Mouse (Mus musculus) myocyte (in vitro differentiated cells): ENCODE data around the gene Lsm4. TPM values are rescaled to one million over a fixed set of nuclear protein-coding genes. Genes with fewer than 3 reads are reported as not detected.

Source experiments
- H3K27me3 ChIP-seq: one replicate; pipeline ENCODE4 v1.6.1; 2011; ENCODE audit not compliant: control insufficient read depth, insufficient read depth, insufficient read length
- H3K36me3 ChIP-seq: one replicate; pipeline ENCODE4 v1.6.1; 2011; ENCODE audit not compliant: control insufficient read depth, insufficient read depth
- H3K4me2 ChIP-seq: one replicate; pipeline ENCODE4 v1.6.1; 2011; ENCODE audit warnings: low read depth, control low read depth
- H3K4me3 ChIP-seq: one replicate; pipeline ENCODE4 v1.5.1; 2011; ENCODE audit warnings: mild to moderate bottlenecking, control low read depth, moderate library complexity
- H3K79me2 ChIP-seq: one replicate; pipeline ENCODE4 v1.6.1; 2011; ENCODE audit not compliant: control insufficient read depth, insufficient read depth
- H3ac ChIP-seq: one replicate; pipeline ENCODE4 v1.6.1; 2011; ENCODE audit not compliant: control insufficient read depth, insufficient read length
- CEBPB ChIP-seq: IDR thresholded peaks from 2 replicates; pipeline ENCODE4 v1.6.1; 2011; ENCODE audit warnings: mild to moderate bottlenecking, moderate library complexity; ENCODE audit not compliant: poor library complexity, insufficient read depth, severe bottlenecking
- E2F4 ChIP-seq: IDR thresholded peaks from one replicate; pipeline ENCODE4 v1.6.1; 2011; ENCODE audit warnings: mild to moderate bottlenecking, control low read depth, moderate library complexity; ENCODE audit not compliant: insufficient read depth
- MAX ChIP-seq: IDR thresholded peaks from one replicate; pipeline ENCODE4 v1.6.1; 2011; ENCODE audit warnings: low read depth, mild to moderate bottlenecking, control low read depth
- MYOD1 ChIP-seq, 3 experiments: IDR thresholded peaks; one replicate each; pipeline ENCODE4 v1.6.1; 2011; ENCODE audit warnings: control low read depth in 2 of 3, low read depth in 2 of 3, mild to moderate bottlenecking in 2 of 3, moderate library complexity in 1 of 3; ENCODE audit not compliant: insufficient read length in 2 of 3, control insufficient read depth in 1 of 3
- MYOG ChIP-seq, 3 experiments: IDR thresholded peaks; one replicate each; pipeline ENCODE4 v1.6.1; 2011; ENCODE audit warnings: control low read depth in 2 of 3, low read depth in 2 of 3, mild to moderate bottlenecking in 2 of 3; ENCODE audit not compliant: insufficient read length in 2 of 3, control insufficient read depth in 1 of 3, insufficient read depth in 1 of 3
- POLR2A ChIP-seq: IDR thresholded peaks from one replicate; pipeline ENCODE4 v1.6.1; 2011; ENCODE audit warnings: low read depth, mild to moderate bottlenecking, control low read depth, moderate library complexity; ENCODE audit not compliant: insufficient read length
- POLR2AphosphoS2 ChIP-seq: IDR thresholded peaks from one replicate; pipeline ENCODE4 v1.6.1; 2011; ENCODE audit warnings: low read depth, control low read depth; ENCODE audit not compliant: insufficient read length
- REST ChIP-seq: IDR thresholded peaks from one replicate; pipeline ENCODE4 v1.6.1; 2011; ENCODE audit warnings: mild to moderate bottlenecking, control low read depth, moderate library complexity; ENCODE audit not compliant: insufficient read depth, insufficient read length
- SRF ChIP-seq: IDR thresholded peaks from one replicate; pipeline ENCODE4 v1.6.1; 2011; ENCODE audit warnings: low read depth; ENCODE audit not compliant: control insufficient read depth, insufficient read length
- TCF12 ChIP-seq: IDR thresholded peaks from one replicate; pipeline ENCODE4 v1.6.1; 2011; ENCODE audit warnings: mild to moderate bottlenecking, control low read depth; ENCODE audit not compliant: poor library complexity, insufficient read depth, severe bottlenecking
- TCF3 ChIP-seq: IDR thresholded peaks from one replicate; pipeline ENCODE4 v1.6.1; 2011; ENCODE audit warnings: low read depth, control low read depth; ENCODE audit not compliant: insufficient read length
- USF1 ChIP-seq: IDR thresholded peaks from one replicate; pipeline ENCODE4 v1.6.1; 2011; ENCODE audit warnings: low read depth, mild to moderate bottlenecking, control low read depth, moderate library complexity
- polyA plus RNA-seq: library from polyadenylated mRNA; unstranded; fragments of >200 nt; fragmentation: generic; extraction: Trizol; gene quantifications from one replicate; pipeline ENCODE4 v1.2.1, GENCODE M21; 2012; ENCODE audit warnings: missing spikeins

Lsm4 gene
- polyA plus RNA-seq, 1 experiment, result 178 TPM

GRCm38 (mm10) chr8:70721601-70722000, 48.6 kb downstream of the Lsm4 start:
- no peak overlapping the region for H3ac ChIP-seq
- H3K36me3 ChIP-seq, result no peaks in the 10 kb centered on the region
- H3K4me3 ChIP-seq, result no peak overlapping the region
- no peaks in the 10 kb centered on the region for H3K27me3 ChIP-seq
- no peak for TF ChIP-seq MYOG (IDR thresholded peaks at IDR 0.05; ENCODE audit: control insufficient read depth in 1 of 3, insufficient read depth in 1 of 3, insufficient read length in 2 of 3, low read depth in 2 of 3)
- TF ChIP-seq CEBPB, result no peak
- TF ChIP-seq TCF12, result no peak
- TF ChIP-seq MYOD1 (IDR thresholded peaks at IDR 0.05; ENCODE audit: control insufficient read depth in 1 of 3, insufficient read length in 2 of 3, low read depth in 2 of 3), result no peak
- no peak for TF ChIP-seq REST
- TF ChIP-seq POLR2A, result no peak
- TF ChIP-seq MAX, result no peak
- TF ChIP-seq SRF, result no peak
- TF ChIP-seq USF1, result no peak
- no peak for TF ChIP-seq POLR2AphosphoS2
- TF ChIP-seq E2F4, result no peak
- TF ChIP-seq TCF3, result no peak
- no peak overlapping the region for H3K4me2 ChIP-seq
- no peaks in the 10 kb centered on the region for H3K79me2 ChIP-seq

GRCm38 (mm10) chr8:70723486-70724210, 50.6 kb downstream of the Lsm4 start, which contains the start of gene Pde4c:
TSS of gene Pde4c (plus strand) at chr8:70723720.
- H3K27me3 ChIP-seq, result no peaks in the 10 kb centered on the region
- TF ChIP-seq TCF12 (no peak), MYOG (IDR thresholded peaks at IDR 0.05; ENCODE audit: control insufficient read depth in 1 of 3, insufficient read depth in 1 of 3, insufficient read length in 2 of 3, low read depth in 2 of 3) (no peak), TCF3 (no peak), CEBPB (no peak), POLR2A (no peak), MYOD1 (IDR thresholded peaks at IDR 0.05; ENCODE audit: control insufficient read depth in 1 of 3, insufficient read length in 2 of 3, low read depth in 2 of 3) (no peak), MAX (no peak)
- no peaks in the 10 kb centered on the region for H3K36me3 ChIP-seq

DNA sequence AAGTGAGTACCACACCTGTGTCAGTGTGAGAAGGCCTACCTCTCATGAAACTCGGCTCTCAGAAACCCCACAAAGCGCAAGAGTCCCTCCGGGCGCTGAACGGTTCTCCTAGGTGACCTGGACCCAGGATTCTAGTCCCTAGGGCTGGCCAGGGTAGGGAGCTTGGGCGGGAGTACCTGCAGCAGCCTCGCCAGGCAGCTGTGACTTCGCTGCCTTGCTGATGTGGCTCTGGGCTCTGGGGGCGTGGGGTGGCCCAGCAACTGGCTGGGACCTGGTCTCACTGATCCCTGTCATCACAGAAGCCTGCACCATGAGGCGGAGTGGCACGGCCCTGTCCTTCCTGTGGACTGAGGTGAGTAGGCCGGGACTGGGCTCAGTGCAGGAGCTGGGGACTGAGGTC, 51.2 kb downstream of the Lsm4 start:
- H3K4me2 ChIP-seq, result no peak overlapping the region
- H3K79me2 ChIP-seq, result no peaks in the 10 kb centered on the region
- H3ac ChIP-seq, result no peak overlapping the region
- H3K36me3 ChIP-seq, result no peaks in the 10 kb centered on the region
- H3K4me3 ChIP-seq, result no peak overlapping the region
- TF ChIP-seq SRF (no peak), MYOD1 (IDR thresholded peaks at IDR 0.05; ENCODE audit: control insufficient read depth in 1 of 3, insufficient read length in 2 of 3, low read depth in 2 of 3) (no peak), POLR2AphosphoS2 (no peak), MYOG (IDR thresholded peaks at IDR 0.05; ENCODE audit: control insufficient read depth in 1 of 3, insufficient read depth in 1 of 3, insufficient read length in 2 of 3, low read depth in 2 of 3) (no peak), E2F4 (no peak), CEBPB (no peak), TCF3 (no peak), REST (no peak), USF1 (no peak), TCF12 (no peak), POLR2A (no peak), MAX (no peak)
- no peaks in the 10 kb centered on the region for H3K27me3 ChIP-seq

More at GRCm38 (mm10) chr8:70723486-70724210, 50.6 kb downstream of the Lsm4 start, which contains the start of gene Pde4c:
- H3K4me2 ChIP-seq, result no peak within 1 kb of the TSS
- no peak within 1 kb of the TSS for H3K4me3 ChIP-seq
- no peak within 1 kb of the TSS for H3ac ChIP-seq
- no peaks in the 10 kb centered on the region for H3K79me2 ChIP-seq

DNA sequence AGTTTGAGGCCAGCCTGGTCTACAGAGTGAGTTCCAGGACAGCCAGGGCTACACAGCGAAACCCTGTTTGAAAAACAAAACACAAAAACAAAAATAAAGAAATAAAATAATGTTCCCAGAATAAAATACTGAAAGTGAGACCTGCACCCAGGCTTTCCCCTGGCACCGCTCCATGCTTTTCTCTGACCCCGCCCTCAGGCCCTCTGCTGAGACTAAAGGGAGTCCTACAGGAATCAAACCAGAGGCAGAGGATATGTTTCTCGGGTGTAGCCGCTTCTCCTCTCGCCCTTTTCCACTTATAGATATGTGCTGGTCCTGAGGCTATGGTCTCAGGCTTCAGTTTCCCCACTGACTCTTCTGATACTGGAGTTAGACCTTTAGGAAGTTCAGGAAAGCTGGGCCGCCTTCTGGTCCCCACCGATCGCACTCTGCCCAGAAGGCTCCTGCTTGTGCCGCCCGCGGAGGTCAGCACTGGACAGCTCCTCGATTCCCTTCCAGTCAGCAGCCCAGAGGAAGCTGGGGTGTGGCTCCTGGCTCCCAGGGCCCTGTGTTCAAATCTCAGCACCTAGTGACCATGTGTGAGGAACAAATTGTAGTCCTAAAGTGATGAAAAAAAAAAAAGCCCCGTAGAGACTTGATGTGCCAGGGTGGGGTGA, 52.9 kb downstream of the Lsm4 start:
- Histone ChIP-seq H3K27me3 (no peaks in the 10 kb centered on the region), H3K4me3 (no peak overlapping the region)

DNA sequence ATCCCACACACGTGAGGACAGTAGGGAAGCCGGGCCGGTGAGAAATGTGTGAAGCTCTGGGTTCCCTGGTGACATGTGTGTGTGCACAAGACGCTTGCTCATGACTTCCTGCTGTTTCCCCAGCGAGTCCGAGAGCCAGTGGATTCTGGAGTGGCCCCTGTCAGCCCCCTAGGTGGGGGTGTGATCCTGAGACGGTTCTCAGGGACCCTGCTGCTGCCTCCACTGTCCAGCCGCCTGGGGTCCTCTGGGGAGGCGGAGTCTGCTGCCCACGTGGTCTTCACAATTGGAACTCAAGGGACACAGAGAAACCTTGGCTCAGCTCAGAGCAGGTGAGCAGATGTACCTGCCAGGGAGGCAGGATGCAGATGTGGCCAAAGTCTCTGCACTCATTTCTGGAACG, 53.7 kb downstream of the Lsm4 start:
- H3K4me2 ChIP-seq, result no peak overlapping the region
- H3K4me3 ChIP-seq, result no peak overlapping the region
- no peaks in the 10 kb centered on the region for H3K36me3 ChIP-seq
- no peak overlapping the region for H3ac ChIP-seq
- H3K27me3 ChIP-seq, result no peaks in the 10 kb centered on the region
- H3K79me2 ChIP-seq, result no peaks in the 10 kb centered on the region
- no peak for TF ChIP-seq E2F4
- no peak for TF ChIP-seq POLR2A
- no peak for TF ChIP-seq POLR2AphosphoS2
- no peak for TF ChIP-seq REST
- no peak for TF ChIP-seq MAX
- TF ChIP-seq TCF3, result no peak
- TF ChIP-seq MYOG (IDR thresholded peaks at IDR 0.05; ENCODE audit: control insufficient read depth in 1 of 3, insufficient read depth in 1 of 3, insufficient read length in 2 of 3, low read depth in 2 of 3), result no peak
- no peak for TF ChIP-seq SRF
- TF ChIP-seq MYOD1 (IDR thresholded peaks at IDR 0.05; ENCODE audit: control insufficient read depth in 1 of 3, insufficient read length in 2 of 3, low read depth in 2 of 3), result no peak
- no peak for TF ChIP-seq TCF12
- TF ChIP-seq USF1, result no peak

More for the DNA sequence above, 52.9 kb downstream of the Lsm4 start:
- Histone ChIP-seq H3K4me2 (no peak overlapping the region), H3K79me2 (no peaks in the 10 kb centered on the region), H3K36me3 (no peaks in the 10 kb centered on the region), H3ac (no peak overlapping the region)
- TF ChIP-seq POLR2A, result no peak
- TF ChIP-seq CEBPB, result no peak
- no peak for TF ChIP-seq TCF3

Other genes with a start within 250 kb of the Lsm4 start
- gene Crtc1, start 233.7 kb upstream of the Lsm4 start, polyA plus RNA-seq, result 9.6 TPM
- gene Klhl26, start 196.3 kb upstream of the Lsm4 start, polyA plus RNA-seq, result 32.5 TPM
- gene Tmem59l, start 185.9 kb upstream of the Lsm4 start, polyA plus RNA-seq, result 0.04 TPM
- gene Crlf1, start 180.1 kb upstream of the Lsm4 start, polyA plus RNA-seq, result 99.1 TPM
- gene Rex1bd, start 166.5 kb upstream of the Lsm4 start, polyA plus RNA-seq, result 259 TPM
- 2,253 TPM for gene Uba52, start 162.4 kb upstream of the Lsm4 start, polyA plus RNA-seq
- gene Fkbp8, start 145.5 kb upstream of the Lsm4 start, polyA plus RNA-seq, result 329 TPM
- 73.8 TPM for gene Kxd1, start 145.3 kb upstream of the Lsm4 start, polyA plus RNA-seq
- gene Ell, start 133.8 kb upstream of the Lsm4 start, polyA plus RNA-seq, result 12.7 TPM
- 40.4 TPM for gene Isyna1, start 78.9 kb upstream of the Lsm4 start, polyA plus RNA-seq
- 133 TPM for gene Ssbp4, start 64.4 kb upstream of the Lsm4 start, polyA plus RNA-seq
- not detected for gene Lrrc25, start 57.1 kb upstream of the Lsm4 start, polyA plus RNA-seq
- gene Gdf15, start 40.8 kb upstream of the Lsm4 start, polyA plus RNA-seq, result 54.1 TPM
- 38.5 TPM for gene Pgpep1, start 12.9 kb upstream of the Lsm4 start, polyA plus RNA-seq
- gene Jund, start 25.7 kb downstream of the Lsm4 start, polyA plus RNA-seq, result 246 TPM
- gene Iqcn, start 30.2 kb downstream of the Lsm4 start, polyA plus RNA-seq, result 0.02 TPM
- gene Gm3336, start 45.3 kb downstream of the Lsm4 start, polyA plus RNA-seq, result 0.23 TPM
- gene Pde4c, start 50.5 kb downstream of the Lsm4 start, polyA plus RNA-seq, result 0.10 TPM
- gene Rab3a, start 81.4 kb downstream of the Lsm4 start, polyA plus RNA-seq, result 34.9 TPM
- 73.0 TPM for gene Mpv17l2, start 87.7 kb downstream of the Lsm4 start, polyA plus RNA-seq
- 130 TPM for gene Pik3r2, start 103.5 kb downstream of the Lsm4 start, polyA plus RNA-seq
- 31.7 TPM for gene Mast3, start 131.8 kb downstream of the Lsm4 start, polyA plus RNA-seq
- 6.5 TPM for gene Il12rb1, start 135.2 kb downstream of the Lsm4 start, polyA plus RNA-seq
- gene Arrdc2, start 166.5 kb downstream of the Lsm4 start, polyA plus RNA-seq, result 5.8 TPM
- gene Kcnn1, start 190.0 kb downstream of the Lsm4 start, polyA plus RNA-seq, result 11.9 TPM
- gene Ccdc124, start 200.7 kb downstream of the Lsm4 start, polyA plus RNA-seq, result 141 TPM
- 3.0 TPM for gene Slc5a5, start 219.5 kb downstream of the Lsm4 start, polyA plus RNA-seq
- 5,695 TPM for gene Rpl18a, start 224.2 kb downstream of the Lsm4 start, polyA plus RNA-seq
- 62.0 TPM for gene Map1s, start 232.7 kb downstream of the Lsm4 start, polyA plus RNA-seq